Mouse (Mus musculus) adrenal gland (tissue): ENCODE measurements around the gene Ubtf.

Experiments
- intact Hi-C: fragments of 180-260 bp; cut with DNase I; formaldehyde crosslinking; loops from one replicate; pipeline ENCODE4 v1.15.1; 2025

Gene Ubtf

GRCm38 (mm10) chr11:102276411-102276915 is 43.1 kb downstream of the Ubtf start:
- intact Hi-C loops = no loop called here

DNA sequence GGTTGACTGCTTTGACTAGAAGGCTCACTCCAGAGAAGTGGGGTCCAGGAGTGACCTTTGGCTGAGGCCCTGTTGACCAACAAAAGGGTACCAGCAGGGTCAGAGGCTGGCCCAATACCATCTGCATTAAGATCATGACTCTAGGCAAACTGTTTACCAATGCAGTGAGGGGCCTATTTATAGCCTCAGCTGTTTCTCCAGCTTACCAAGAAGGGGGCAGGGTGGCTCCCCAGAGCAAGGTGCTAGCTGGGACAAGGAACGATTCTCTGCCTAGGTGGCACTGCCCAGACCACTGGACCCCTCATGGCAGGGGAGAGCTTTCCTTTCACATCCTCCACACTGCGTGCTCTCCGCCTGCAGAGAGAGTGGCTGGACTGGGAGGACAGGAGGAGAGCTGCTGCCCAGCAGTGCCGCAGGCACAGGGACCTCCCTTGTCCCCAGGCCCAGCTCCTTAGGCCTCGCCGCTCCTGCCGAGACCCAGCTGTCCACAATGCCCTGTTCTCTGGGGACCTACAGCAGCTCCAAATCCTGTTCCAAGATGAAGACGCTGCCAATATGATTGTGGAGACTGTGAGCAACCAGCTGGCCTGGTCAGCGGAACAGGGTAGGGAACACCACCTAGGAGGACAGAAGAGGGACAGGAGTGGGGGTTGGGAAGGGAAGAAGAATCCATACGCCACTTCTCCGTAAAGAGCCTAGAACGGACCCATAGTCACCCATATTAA is 50.9 kb downstream of the Ubtf start, which contains the start of gene Asb16:
Asb16 (plus strand) TSS at position 224 of the 725 bp plus-strand sequence.
- intact Hi-C loops = no loop called here

- intact Hi-C loops = no loop called here
Measured at GRCm38 (mm10) chr11:102267480-102267879, 52.1 kb downstream of the Ubtf start.

DNA sequence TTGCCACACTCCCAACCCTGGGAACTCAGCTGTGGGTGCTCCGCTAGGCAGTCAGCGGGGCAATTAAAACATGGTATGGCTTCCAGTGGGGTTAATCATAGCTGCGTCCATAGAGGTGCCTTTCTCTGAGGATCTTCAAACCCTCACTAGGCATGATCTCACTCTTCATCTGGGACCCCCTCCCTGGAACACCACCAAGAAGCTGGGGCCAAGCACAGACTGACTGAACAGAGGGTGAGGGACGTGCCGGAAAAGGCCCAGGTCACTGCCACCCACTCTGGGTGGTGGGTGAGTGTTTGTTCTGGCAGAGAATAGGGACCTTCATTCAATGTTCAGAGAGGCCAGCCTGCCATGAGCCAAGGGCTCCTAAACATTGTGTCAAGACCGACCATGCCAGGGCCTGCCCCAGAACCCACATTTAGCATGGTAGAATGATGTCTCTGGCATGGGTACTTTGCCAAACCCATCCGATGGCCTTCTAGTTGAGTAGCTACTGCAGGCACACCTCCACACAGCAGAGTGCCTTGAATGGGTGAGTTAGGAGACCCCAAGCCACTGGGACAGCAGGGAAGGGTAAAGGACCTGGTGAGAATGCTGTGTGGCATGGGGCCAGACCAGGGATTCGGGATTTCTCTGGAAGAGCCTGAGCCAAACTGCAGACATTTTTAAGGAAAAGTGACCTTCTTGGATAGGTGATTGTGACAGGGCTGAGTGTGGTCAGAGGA is 52.7 kb downstream of the Ubtf start:
- intact Hi-C loops = no loop called here

- intact Hi-C loops = no loop called here
Measured at GRCm38 (mm10) chr11:102265816-102266215, 53.7 kb downstream of the Ubtf start.

DNA sequence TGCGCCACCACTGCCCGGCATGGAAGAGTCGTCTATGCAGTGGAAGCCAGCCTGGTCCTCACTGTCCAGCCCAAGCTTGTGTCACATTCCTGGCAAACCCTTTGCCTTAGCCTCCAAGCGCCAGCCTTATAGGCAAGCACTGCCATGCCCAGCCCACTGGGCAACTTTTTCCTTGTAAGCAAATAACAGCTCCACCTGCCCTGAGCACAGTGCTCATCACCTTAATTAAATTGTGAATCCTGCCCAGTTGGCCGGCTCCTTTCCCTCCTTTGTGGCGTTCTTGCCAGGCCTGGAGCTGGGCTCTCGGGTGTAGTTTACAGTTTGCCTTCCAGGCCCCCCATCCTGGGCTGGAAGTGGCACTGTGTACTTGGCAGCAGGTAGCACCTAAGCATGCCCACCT is 56.3 kb downstream of the Ubtf start:
- intact Hi-C loops = loop anchor here (5.0 kb wide), 1 partner anchor 106 kb away; the partner anchor contains the start of gene Tmem101

GRCm38 (mm10) chr11:102258521-102258920 is 61.0 kb downstream of the Ubtf start:
- intact Hi-C loops = no loop called here

- intact Hi-C loops = no loop called here
Measured at GRCm38 (mm10) chr11:102258095-102258494, 61.4 kb downstream of the Ubtf start.

- intact Hi-C loops = no loop called here
Measured at GRCm38 (mm10) chr11:102257514-102257913, 62.0 kb downstream of the Ubtf start.
